Comparison of ENCODE assay signal across 15 mouse cellular contexts in genomic region chr3:129442756-129443155, GRCm38 (mm10).
"Had no signal": no experiment of that assay in that cellular context is flagged by ENCODE, and none has a peak within 500 bp of the region (broad histone marks: within the 10 kb centered on the region; RNA-seq: fewer than 3 reads in every experiment).

No protein-coding gene starts in this region.

- H3K9ac ChIP-seq: neural tube, embryonic 15.5 days; stomach, embryonic 15.5 days had no signal

- H3K27ac ChIP-seq: neural tube, embryonic 15.5 days; stomach, embryonic 15.5 days; stomach, postnatal 0 days had no signal

- H3K4me2 ChIP-seq: neural tube, embryonic 15.5 days; stomach, embryonic 15.5 days had no signal

- H3K4me3 ChIP-seq: neural tube, embryonic 15.5 days; stomach, embryonic 15.5 days had no signal

- H3K4me1 ChIP-seq: neural tube, embryonic 15.5 days; stomach, embryonic 15.5 days had no signal

- H3K9me3 ChIP-seq: neural tube, embryonic 15.5 days; stomach, embryonic 15.5 days had no signal

- H3K36me3 ChIP-seq: neural tube, embryonic 15.5 days; stomach, embryonic 15.5 days had no signal

- DNase-seq: retina, postnatal 1 day; right cerebral cortex, adult 18-20 months; right cerebral cortex, postnatal 14 days; right cerebral cortex, postnatal 25 days; right cerebral cortex, postnatal 4 days; spleen, adult 18-20 months; thymus, adult 18-20 months; thymus, adult 2 months; thymus, postnatal 14 days; thymus, postnatal 25 days; thymus, postnatal 36 days; thymus, postnatal 4 days had no signal

- H3K27me3 ChIP-seq: neural tube, embryonic 15.5 days; stomach, embryonic 15.5 days had no signal
